Mouse (Mus musculus) left cerebral cortex, adult 2 months (tissue): Measurements from ENCODE around the gene Itga7. TPM values are rescaled to one million over a fixed set of nuclear protein-coding genes. Genes with fewer than 3 reads are reported as not detected.

Source experiments
- DNase-seq, 2 experiments: peaks; one replicate each; pipeline ENCODE4 v3.0.0; 2021 to 2022; ENCODE audit warnings: low spot score in 2 of 2, mixed read lengths in 1 of 2; ENCODE audit errors: extremely low spot score in 1 of 2
- H3K27ac ChIP-seq: fragments of 200-600 bp; 2 replicates; pipeline ENCODE4 v1.8.1; 2022
- H3K4me3 ChIP-seq: fragments of 200-600 bp; 2 replicates; pipeline ENCODE4 v1.8.1; 2022
- CTCF ChIP-seq: fragments of 200-600 bp; IDR thresholded peaks from 2 replicates; pipeline ENCODE4 v1.8.1; 2022; ENCODE audit warnings: antibody characterized with exemption, mild to moderate bottlenecking, moderate library complexity
- intact Hi-C: fragments of 180-260 bp; cut with DNase I; formaldehyde crosslinking; loops from one replicate; pipeline ENCODE4 v1.15.1; 2025
- total RNA-seq, 2 experiments: library from RNA; stranded (reverse); gene quantifications; 2 replicates each; pipeline ENCODE4 v1.2.3; 2021

Itga7 gene
- total RNA-seq, 2 experiments from 2014 or later, result 13.2 to 16.3 TPM

GRCm38 (mm10) chr10:128913219-128913618 lies 20.4 kb upstream of the Itga7 start:
- no peak; the same call in none of the 2 replicates for TF ChIP-seq CTCF

DNA sequence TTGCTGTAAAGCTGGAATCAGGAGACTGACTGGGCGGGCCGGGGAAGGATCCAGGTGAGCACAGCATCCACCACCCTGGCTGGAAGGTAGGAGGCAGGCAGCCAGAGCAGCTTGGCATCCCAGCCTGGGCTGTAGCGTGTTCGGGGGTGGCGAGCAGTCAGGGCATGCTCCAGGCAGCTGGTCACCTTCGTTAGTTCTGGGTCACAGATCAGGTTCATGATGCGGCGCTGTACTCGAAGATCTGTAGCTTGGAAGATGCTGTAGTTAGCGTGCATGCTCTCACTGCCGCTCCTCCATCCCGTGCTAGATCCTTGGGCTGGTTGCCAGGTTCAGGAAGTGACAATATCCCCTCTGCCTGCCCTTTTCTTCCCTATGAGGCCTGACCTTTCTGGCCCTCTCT lies 19.9 kb upstream of the Itga7 start:
- H3K27ac ChIP-seq, result no peak overlapping the region
- TF ChIP-seq CTCF, result no peak
- intact Hi-C loops, result loop anchor here (5.0 kb wide), 1 partner anchor 64 kb away; no protein-coding TSS in a partner anchor
- no peak for DNase-seq
- H3K4me3 ChIP-seq, result no peak overlapping the region

More at GRCm38 (mm10) chr10:128913219-128913618, 20.4 kb upstream of the Itga7 start:
- peak; percentile 84 to 88 for DNase-seq
- no peak overlapping the region for H3K4me3 ChIP-seq
- intact Hi-C loops, result loop anchor here (5.0 kb wide), 1 partner anchor 64 kb away; no protein-coding TSS in a partner anchor
- H3K27ac ChIP-seq, result no peak overlapping the region

GRCm38 (mm10) chr10:128915550-128915949 lies 18.1 kb upstream of the Itga7 start:
- TF ChIP-seq CTCF, result peak; percentile 17
- no peak overlapping the region for H3K4me3 ChIP-seq
- no peak overlapping the region for H3K27ac ChIP-seq
- intact Hi-C loops, result no loop called here
- no peak for DNase-seq

DNA sequence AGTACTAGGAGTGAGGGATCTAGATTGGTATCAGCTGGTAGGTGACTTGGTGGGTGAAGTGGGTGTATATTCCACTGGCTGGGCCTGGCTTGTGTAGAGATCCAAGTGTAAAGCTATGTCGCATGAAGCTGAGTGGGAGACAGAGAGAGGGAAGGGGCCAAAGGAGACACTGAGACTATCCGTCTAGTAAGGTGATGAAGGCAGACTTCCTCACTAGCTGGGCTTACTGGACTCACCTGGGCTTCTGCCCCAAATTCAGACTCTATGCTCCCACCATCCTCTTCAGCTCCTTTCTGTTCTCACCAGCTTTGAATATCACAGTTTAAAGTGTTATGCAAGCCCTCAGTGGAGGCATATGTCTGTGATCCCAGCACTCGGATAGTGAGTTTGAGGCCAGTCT lies 17.0 kb upstream of the Itga7 start:
- DNase-seq, result no peak
- H3K27ac ChIP-seq, result no peak overlapping the region
- no peak overlapping the region for H3K4me3 ChIP-seq
- intact Hi-C loops, result no loop called here
- no peak for TF ChIP-seq CTCF

DNA sequence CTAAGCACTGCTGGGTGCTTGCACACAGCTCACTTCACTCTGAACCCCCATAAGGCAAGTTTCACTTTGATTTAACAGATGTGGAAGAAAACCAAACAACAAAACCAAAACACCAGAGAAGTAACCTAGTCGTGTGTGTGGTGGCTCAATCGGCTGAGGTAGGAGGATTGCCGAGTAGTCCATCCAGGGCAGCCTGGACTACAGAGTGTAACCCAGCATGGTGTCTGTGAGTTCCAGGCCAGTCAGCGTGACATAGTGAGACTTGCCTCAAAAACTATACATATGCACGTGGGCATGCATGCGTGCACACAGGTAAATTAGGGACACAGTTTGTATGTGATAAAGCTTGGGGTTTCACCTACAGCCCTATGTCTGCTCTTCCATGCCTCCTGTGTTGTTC lies 16.2 kb upstream of the Itga7 start:
- TF ChIP-seq CTCF, result no peak
- no peak for DNase-seq
- intact Hi-C loops, result no loop called here
- Histone ChIP-seq H3K4me3 (no peak overlapping the region), H3K27ac (no peak overlapping the region)

- Histone ChIP-seq H3K27ac (peak overlapping the region; percentile 56), H3K4me3 (no peak overlapping the region)
- TF ChIP-seq CTCF, result no peak
- DNase-seq, result no peak
- intact Hi-C loops, result no loop called here
Measured at GRCm38 (mm10) chr10:128918246-128918645, 15.4 kb upstream of the Itga7 start.

- intact Hi-C loops, result no loop called here
- no peak overlapping the region for H3K4me3 ChIP-seq
- peak overlapping the region; percentile 56 for H3K27ac ChIP-seq
- no peak for DNase-seq
- no peak for TF ChIP-seq CTCF
Measured at GRCm38 (mm10) chr10:128919203-128919631, 14.4 kb upstream of the Itga7 start.

DNA sequence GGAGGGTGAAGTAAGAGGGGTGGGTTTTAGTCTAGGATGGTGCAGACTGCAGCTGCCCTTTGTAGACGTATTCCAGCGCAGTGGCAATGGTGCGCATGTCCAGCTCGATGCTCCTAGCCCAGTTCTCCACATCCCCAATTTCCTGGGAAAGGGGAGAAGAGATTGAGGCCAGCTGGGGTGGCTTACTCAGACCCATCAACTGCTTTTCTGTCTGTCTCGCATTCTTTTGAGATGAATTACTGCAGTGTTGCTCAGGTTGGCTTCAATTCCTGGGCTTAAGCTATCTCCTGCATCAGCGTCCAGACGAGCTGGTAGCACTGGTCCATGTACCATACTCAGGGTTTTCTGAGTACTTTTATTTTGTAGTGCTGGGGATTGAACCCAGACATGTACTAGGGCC lies 13.7 kb upstream of the Itga7 start:
- Histone ChIP-seq H3K4me3 (no peak overlapping the region), H3K27ac (peak overlapping the region; percentile 56; the same call in 1 of the 2 replicates)
- no peak for TF ChIP-seq CTCF
- no peak for DNase-seq
- intact Hi-C loops, result no loop called here

DNA sequence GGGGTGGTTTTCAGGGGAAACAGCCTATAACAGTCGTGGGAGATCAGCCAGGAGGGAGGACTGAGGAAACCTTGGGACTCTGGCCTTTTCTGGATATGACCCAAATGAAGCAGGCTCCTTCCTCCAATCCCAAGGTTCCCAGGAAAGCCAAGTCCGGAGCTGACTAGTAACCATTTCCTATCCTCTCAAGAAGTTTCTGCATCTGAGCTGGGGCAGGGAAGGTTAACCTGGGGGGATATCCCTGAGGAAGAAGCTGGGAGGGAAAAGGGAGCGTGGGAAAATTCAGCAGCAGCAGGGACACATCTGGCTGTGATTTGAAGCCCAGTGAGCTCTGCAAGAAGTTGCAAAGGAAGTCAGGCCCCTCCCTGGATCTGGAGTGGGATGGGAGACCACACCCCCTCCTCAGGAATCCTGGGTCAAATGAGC lies 12.9 kb upstream of the Itga7 start:
- DNase-seq, result no peak
- TF ChIP-seq CTCF, result no peak
- intact Hi-C loops, result no loop called here
- Histone ChIP-seq H3K27ac (peak overlapping the region; percentile 7), H3K4me3 (no peak overlapping the region)

GRCm38 (mm10) chr10:128921251-128921650 lies 12.4 kb upstream of the Itga7 start:
- H3K27ac ChIP-seq, result peak overlapping the region; percentile 7
- no peak for TF ChIP-seq CTCF
- intact Hi-C loops, result no loop called here
- no peak for DNase-seq
- no peak overlapping the region for H3K4me3 ChIP-seq

DNA sequence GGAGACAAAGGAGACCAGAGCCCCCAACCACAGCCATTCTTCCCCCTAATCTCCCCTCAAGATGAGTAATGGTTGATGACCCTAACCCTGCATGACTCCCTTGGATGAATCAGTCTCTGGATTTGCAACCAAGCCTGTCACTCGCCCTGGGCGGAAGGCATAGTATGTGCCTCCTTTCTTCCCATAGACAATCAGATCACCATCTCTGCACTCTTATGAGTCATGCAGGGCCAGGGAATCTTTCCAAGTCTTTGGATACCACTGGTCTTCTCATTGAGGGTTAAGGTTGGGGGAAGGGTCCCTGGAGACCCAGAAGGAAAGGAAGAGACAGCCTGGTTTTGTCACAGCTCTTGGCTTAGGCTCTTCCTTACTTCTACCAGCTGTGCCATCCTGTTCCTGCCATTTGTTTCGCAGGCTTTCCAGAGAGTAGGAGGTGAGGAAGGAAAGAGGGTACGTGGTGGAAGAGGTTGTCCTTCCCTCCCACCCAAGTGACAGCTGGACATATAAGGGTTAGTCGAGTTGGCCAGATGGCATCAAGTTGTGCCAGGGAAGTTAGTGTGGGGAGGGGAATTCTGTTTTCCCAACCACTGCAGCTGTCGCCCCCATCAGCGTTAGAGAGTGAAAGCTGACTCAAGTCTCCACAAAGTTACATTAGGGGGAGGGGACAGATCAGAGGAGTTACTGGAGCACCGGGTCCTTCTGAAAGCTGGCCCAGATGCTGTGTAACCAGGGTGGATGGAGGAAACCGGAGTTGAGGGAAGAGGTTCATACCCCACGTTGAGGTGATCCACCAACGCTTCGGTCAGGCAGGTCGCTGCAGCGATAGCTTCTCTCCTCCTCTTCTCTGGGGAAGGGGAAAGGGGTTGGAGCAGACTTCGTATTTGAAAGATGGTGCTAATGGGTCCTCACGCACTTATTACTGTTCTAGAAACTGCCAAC lies 11.5 kb upstream of the Itga7 start:
- peak overlapping the region; percentile 99 for H3K27ac ChIP-seq
- H3K4me3 ChIP-seq, result peak overlapping the region; percentile 82
- DNase-seq, result no peak
- intact Hi-C loops, result no loop called here
- TF ChIP-seq CTCF, result no peak

GRCm38 (mm10) chr10:128922822-128923012 lies 10.9 kb upstream of the Itga7 start, which contains the start of gene Rdh5:
TSS of gene Rdh5 (minus strand) at chr10:128922888.
- peak within 1 kb of the TSS; percentile 99 for H3K27ac ChIP-seq
- no peak for DNase-seq
- TF ChIP-seq CTCF, result no peak
- H3K4me3 ChIP-seq, result peak within 1 kb of the TSS; percentile 82
- intact Hi-C loops, result no loop called here
